Mouse (Mus musculus): ENCODE measurements around the gene Celsr1. TPM values are rescaled to one million over a fixed set of nuclear protein-coding genes. Genes with fewer than 3 reads are reported as not detected.

The Celsr1 gene
- 33.1 and 56.8 TPM in 2 replicates for polyA plus RNA-seq (2012; ENCODE audit: low replicate concordance)

DNA sequence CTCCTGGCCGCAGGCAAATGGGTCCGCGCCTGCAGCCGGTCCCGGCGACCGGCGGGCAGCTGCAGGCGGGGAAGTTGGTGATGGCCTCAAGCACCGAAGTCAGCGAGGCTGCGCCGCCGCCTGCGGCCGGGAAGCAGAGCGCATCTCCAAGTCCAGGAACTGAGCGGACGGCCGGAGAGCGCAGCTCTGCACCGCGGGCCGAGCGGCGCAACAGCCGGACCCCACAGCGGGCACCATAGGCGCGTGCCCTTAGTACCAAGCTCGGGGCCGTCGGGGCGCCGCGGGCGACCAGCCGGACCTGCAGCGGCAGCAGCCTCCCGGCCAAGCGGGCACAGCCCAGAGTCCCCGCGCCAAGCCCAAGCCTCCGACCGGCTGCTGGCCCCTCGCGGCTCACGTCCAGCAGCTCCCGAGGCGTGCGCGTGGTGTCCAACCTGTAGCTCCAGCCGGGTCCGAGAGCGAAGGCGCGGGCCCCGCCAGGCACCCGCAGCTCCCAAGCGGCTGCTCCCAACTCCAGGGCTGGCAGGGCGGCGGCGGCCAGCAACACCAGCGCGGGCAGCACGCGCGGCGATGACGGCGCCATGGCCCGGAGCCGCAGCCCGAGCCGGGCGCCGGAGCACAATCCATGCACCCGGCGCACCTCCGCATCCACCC is at the start of gene Celsr1:
Gene Celsr1 (minus strand): TSS at position 587 of the 651 bp plus-strand sequence.

DNA sequence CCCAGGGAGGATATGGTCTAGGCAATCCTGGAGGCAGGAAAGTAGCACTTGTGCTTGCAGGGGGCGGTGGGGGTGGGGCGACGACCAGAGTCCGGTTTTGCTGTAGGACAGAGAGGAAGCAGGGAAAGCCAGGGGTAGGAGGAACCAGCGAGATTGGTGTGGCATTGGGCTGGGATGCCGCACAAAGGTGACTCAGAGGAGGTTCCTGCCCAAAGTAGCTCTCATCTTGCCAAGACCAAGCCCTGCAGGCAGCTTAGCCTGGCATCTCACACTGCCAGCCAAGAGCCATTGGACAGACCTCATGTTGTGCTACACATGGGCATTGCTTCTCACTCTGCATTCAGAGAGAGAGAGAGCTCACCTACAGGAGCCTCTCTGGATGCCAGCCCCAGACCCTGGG is 23.8 kb upstream of the Celsr1 start, which contains the start of gene Gramd4:
Gene Gramd4 (plus strand): TSS at position 283 of the 400 bp plus-strand sequence.

DNA sequence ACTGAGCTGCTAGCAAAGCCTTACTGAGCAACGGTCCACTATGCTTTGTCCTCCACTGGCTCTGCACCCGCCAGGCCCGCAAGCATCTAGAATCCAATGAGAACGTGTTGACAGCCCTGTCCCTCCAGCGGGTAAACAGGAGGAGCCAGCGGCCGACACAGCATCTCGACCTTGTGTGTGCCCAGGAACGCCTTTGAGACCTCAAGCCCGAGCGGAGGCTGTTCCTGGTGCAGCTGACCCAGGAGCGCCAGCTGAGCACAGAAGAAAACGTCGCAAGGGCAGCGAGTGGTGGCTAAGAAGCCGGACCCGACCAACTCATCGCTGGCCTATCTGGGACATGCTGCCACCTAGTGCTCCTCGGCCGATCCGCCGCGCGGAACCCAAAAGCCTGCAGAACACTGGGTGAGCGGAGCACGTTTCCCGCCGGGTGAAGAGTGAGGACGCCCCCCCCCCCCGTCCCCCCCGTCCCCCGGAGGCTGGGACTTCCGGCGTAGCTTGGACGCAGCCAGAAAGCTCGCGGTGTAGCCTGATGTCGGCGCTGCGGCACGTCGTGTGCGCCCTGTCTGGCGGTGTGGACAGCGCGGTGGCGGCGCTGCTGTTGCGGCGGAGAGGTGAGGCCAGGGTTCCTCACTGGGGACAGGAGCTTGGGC is 154.6 kb downstream of the Celsr1 start, which contains the start of gene Trmu:
Gene Trmu (plus strand): TSS at position 465 of the 650 bp plus-strand sequence.

DNA sequence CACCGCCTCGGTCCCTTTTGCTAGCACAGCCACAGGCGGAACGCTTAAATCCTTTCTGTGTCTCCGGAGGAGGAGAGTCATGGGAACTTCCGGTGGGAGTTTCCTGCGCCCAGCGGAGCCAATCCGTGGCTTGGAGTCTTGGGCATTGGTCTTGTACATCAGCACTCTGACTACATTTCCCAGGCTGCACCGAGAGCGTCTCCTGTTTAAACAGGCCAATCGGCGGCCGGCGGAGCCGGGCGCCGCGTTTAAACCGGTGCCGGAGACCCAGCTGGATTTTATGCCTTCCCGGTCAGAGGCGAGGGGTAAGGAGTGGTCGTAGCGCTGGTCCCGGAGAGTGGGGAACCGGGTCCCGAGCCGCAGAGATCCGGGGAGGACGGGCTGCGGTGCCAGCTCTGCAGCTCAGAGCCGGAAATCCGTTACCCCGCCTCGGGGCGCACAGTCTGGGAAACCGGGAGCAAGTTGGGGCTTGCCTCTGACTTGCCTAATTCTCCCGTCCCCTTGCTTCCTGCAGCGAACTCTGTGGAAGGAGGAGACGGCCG is 174.0 kb downstream of the Celsr1 start, which contains the start of gene Gtse1:
Gene Gtse1 (plus strand): TSS at position 256 of the 542 bp plus-strand sequence.

Other genes with a start within 250 kb of the Celsr1 start
- gene Cdpf1, start 222.1 kb downstream of the Celsr1 start, polyA plus RNA-seq (2012; ENCODE audit: low replicate concordance) = 10.1 and 21.8 TPM in 2 replicates
- gene Pkdrej, start 212.0 kb downstream of the Celsr1 start, polyA plus RNA-seq (2012; ENCODE audit: low replicate concordance) = 0.02 TPM in 1 of 2 replicates, not detected in the other
- 1.4 and 3.0 TPM in 2 replicates for gene Ttc38, start 201.5 kb downstream of the Celsr1 start, polyA plus RNA-seq (2012; ENCODE audit: low replicate concordance)
- 73.5 and 114 TPM in 2 replicates for gene Gtse1, start 174.0 kb downstream of the Celsr1 start, polyA plus RNA-seq (2012; ENCODE audit: low replicate concordance)
- gene Trmu, start 154.5 kb downstream of the Celsr1 start, polyA plus RNA-seq (2012; ENCODE audit: low replicate concordance) = 22.3 and 23.3 TPM in 2 replicates
- 41.2 and 44.4 TPM in 2 replicates for gene Gramd4, start 23.9 kb upstream of the Celsr1 start, polyA plus RNA-seq (2012; ENCODE audit: low replicate concordance)
- gene Cerk, start 152.4 kb upstream of the Celsr1 start, polyA plus RNA-seq (2012; ENCODE audit: low replicate concordance) = 10.9 and 12.5 TPM in 2 replicates
- 3.9 and 12.4 TPM in 2 replicates for gene Tbc1d22a, start 180.7 kb upstream of the Celsr1 start, polyA plus RNA-seq (2012; ENCODE audit: low replicate concordance)